Mouse (Mus musculus): ENCODE data around the gene Dock1.

The Dock1 gene

DNA sequence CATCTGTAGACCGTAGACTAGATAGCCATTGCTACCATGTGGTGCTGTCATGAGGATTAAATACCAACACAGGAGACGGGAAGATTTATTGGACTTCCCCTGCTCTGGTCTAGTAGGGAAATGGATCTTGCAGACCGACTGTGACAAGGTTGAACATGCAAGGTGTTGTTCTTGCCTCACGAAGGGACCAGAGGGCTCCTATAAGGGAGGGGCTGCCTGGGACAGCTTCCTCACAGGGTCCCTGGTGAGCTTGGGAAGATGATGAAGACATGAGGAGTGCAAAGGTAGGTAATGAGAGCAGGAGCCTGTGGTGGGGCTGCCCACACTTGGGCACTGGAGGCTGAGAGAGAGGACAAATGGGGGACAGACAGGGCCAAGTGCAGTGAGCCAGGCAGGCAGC is 25.0 kb downstream of the Dock1 start:
- DNase-seq (ENCODE audit: low spot score): no peak

DNA sequence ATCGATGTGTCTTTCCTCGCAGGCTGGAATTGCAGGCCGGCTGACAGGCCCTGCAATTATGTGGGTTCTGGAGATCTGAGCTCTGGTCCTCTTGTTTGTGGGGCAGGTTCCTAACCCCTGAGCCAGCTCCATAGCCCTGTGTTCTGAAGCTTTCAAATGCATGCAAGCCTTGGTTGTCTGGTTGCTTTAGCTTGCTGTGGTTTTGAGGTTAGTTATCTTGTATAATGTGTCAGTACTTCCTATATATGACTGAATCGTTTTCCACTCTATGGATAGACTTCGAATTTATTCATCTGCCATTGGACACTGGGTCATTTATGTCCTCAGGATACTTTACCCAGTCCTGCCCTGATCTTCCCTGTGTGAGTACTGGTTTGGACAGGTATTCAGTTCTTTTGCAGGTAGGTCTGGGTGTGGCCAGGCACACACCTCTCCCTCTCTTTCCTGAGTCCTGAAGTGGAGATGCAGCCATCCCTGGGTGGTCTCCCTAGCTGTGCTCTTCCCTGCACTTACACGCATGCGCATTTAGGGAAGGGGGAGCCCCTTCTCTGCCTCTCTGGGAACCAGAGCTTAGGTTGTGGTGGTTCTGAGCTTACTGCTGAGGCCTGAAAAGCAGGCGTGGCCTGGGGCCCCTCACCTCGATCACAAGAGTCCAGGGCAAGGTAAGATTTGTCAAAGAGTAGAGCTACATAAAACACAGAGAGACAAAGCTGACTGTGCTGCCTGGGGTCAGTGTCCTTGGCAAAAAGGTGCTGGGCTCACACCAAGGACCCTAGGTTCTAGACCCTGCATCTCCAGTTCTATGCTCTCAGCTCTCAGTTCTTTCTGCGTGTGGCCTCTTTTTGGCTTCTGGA is 25.9 kb downstream of the Dock1 start:
- DNase-seq (ENCODE audit: low spot score): no peak

- no peak for DNase-seq (ENCODE audit: low spot score)
Observed at GRCm38 (mm10) chr7:134697479-134697878, 27.0 kb downstream of the Dock1 start.

- DNase-seq (ENCODE audit: low spot score): no peak
Observed at GRCm38 (mm10) chr7:134698246-134698645, 27.8 kb downstream of the Dock1 start.

DNA sequence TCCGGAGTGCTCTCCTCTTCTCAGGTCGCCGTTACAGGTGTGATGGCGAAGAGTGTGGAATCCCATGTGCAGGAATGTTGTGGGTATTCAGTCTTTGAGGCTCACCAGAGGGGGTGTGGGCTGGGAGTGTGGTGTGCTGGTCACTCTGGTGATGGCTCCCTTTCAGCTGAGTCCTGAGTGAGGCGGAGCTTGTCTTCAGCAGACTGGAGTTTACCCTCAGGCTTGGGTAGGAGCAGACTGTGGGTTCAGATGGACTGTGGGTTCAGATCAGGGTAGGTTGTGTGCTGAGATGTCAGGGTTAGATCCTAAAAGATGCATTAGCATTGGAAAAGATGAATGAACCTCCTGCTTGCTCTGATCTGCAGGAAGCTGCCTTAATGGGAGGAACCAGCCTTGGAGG is 29.5 kb downstream of the Dock1 start:
- DNase-seq (ENCODE audit: low spot score): no peak

- DNase-seq (ENCODE audit: low spot score): no peak
Observed at GRCm38 (mm10) chr7:134702481-134702880, 32.0 kb downstream of the Dock1 start.

GRCm38 (mm10) chr7:134703704-134704103 is 33.2 kb downstream of the Dock1 start:
- DNase-seq (ENCODE audit: low spot score): no peak

DNA sequence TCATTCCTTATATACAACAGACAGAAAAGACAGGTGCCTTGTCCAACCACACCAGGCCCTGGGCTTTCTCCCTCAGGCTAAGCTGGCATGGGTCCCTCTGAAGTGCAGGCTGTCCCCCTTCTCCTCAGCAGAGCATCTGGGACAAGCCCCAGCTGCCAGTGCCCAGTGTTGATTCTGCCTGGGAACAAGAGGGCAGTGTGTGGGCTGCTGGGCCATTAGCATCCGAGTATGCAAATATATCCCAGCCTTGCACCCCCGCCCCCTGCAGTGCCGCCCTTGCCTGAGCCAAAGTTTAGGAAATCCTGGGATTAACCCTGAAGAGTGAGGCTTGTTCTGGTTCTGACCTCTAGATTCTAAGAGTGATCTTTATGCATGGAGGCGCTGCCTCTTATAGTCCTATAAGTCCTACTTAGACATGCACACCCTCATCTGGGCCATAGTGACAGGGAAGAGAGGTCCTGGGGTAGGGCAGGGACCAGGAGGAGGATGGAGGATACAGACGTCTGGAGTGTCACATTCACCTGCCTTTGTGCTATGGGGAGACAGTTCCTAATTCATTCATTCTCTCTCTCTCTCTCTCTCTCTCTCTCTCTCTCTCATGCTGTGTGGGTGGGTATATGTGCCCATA is 38.9 kb downstream of the Dock1 start:
- no peak for DNase-seq (ENCODE audit: low spot score)

GRCm38 (mm10) chr7:134711576-134711975 is 41.1 kb downstream of the Dock1 start:
- no peak for DNase-seq (ENCODE audit: low spot score)

- DNase-seq (ENCODE audit: low spot score): no peak
Observed at GRCm38 (mm10) chr7:134719406-134719805, 49.0 kb downstream of the Dock1 start.

DNA sequence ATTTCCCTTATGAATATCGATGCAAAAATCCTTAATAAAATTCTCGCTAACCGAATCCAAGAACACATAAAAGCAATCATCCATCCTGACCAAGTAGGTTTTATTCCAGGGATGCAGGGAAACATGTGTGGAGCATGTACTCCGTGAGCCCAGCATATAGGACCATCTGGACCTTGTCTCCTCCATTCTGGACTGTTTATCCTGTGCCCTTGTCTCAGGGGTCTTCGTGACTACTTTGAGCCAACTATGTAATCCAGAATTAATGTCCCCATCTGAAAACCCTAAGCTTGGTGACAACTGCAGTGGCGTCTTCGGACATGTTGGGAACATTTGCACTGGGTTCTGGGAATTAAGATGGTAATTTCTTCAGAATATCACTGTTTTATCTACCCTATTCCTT is 51.9 kb downstream of the Dock1 start:
- no peak for DNase-seq (ENCODE audit: low spot score)

- DNase-seq (ENCODE audit: low spot score): no peak
Observed at GRCm38 (mm10) chr7:134722955-134723354, 52.5 kb downstream of the Dock1 start.

DNA sequence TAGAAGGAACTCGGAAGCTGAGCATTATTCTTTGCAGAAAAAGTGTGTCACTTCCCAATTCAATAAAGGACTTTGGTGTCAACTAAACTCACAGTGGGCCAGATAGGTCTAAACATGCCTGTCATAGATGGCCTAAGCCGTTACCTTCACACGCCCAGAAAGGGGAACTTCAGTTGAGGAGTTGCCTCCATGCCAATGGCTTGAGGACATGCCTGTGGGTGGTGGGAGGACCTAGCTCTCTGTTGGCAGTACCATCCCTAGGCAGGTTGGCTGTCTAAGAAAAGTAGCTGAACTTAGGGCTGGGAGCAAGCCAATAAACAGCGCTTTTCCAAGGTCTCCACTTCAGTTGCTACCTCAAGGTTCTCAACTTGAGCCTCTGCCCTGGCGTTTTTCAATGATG is 53.1 kb downstream of the Dock1 start:
- no peak for DNase-seq (ENCODE audit: low spot score)

DNA sequence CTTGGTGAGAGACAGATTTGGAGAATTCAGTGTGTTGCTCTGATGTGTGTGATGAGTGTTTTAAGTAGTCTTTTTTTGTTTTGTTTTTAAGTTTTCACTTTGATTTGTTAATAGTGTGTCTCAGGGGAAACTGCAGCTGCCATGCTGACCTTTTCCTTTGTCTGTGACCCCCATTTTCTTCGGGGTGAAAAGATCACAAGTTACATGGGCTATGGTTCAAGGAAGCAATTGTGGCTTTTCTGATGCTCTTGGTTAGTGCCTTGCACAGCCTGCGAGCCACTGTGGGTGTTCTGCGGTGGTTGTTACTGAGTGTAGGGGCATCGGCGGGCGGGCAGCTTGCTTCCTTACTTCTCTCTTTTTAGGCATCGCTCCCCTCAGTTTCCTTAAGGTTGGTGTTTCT is 54.4 kb downstream of the Dock1 start:
- DNase-seq (ENCODE audit: low spot score): no peak

DNA sequence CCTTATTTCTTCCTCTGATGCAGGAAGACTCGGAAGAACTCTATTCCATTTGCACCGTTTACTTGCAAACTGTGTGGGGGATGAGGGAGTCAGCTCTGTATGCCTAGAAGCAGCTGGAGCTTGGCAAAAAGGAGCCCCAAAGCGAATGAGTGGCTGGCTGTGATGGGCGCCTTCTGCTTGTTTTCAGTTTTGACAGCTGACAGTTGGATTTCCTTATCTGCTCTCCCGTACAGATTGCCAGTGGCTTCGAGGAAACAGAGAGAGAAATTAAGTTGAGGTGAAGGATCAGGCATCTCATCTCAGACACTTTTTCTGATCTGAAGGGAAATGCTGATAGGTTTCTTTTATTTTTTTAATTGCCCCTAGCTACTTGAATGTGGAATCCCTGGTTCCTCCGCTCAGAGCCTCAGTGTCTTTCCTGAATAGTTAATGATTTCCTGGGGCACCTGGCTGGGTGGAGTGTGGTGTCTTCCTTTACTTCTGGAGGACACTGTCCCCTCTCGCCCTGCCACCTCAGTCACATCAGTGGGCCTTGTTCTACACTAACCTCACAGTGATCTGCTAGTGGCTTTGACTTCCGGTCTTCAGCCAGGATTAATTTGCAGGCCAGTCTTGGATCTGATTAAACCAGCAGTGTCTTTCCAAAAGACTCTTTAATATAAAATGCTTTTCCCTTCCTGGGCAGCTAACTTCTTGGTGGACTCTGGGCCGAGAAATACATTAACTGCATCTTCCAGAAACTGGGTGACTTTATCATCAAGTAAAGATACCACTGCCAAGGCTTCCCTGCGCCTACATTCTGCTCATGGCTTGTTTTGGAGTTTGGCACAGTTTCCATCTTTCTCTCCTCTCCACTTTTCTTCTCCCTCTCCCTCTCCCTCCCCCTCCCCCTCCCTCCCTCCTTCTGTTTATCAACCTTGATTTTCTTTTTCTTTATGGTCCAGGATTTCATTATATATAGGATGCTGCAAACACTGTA is 55.4 kb downstream of the Dock1 start:
- DNase-seq (ENCODE audit: low spot score): no peak

- DNase-seq (ENCODE audit: low spot score): no peak
Observed at GRCm38 (mm10) chr7:134726530-134727258, 56.2 kb downstream of the Dock1 start.

DNA sequence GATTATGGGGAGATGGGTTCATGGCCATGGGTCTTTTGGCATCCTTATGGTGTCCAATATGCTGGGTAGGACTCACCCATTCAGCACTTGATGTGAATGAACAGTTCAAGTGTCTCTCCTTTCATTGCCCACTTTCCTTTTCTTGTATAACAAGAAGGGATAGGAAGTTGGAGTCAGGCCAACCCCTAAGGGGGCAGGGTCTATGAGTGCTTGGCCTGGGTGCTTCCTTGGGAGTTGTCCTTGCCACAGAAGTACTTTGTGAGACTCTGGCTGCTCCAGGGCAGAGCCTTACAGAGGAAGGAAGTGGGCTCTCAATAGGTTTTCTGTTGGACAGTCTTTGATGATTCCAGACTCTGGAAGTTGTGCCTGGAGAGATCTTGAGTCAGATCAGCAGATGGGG is 58.9 kb downstream of the Dock1 start:
- no peak for DNase-seq (ENCODE audit: low spot score)

DNA sequence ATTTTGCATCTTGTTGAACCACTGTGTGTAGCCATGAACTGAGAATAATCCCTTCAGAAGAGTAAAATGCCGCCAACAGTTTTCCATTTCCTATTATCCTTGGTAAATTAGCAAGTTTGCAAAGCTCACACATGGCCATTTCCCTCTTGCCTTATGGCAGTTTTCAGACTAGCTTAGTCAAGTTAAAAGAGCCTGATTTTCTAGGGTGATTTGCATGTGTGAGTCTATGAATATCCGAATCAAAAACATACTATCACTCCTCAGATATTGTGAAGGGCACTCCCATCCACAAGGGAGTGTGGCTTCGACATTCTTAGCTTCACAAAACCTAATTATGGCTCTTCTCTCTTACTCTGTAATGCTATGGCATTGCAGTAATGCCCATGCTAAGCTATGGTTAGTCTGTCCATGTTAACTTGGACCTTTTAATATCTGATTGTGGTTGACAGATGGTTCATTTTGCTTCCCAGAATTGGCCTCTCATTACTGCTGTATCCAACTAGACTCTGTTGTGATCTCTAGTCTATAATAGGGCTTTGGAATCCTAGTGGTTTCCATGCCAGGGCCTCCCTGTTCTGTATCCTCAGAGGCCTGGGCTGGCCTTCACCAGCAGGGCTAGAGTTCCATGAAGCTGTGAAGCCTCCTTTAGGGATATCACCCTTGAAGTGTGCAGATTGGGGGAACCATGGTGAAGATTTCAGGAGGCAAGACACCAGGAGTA is 60.1 kb downstream of the Dock1 start:
- DNase-seq (ENCODE audit: low spot score): no peak

- DNase-seq (ENCODE audit: low spot score): no peak
Observed at GRCm38 (mm10) chr7:134747059-134747458, 76.6 kb downstream of the Dock1 start.

DNA sequence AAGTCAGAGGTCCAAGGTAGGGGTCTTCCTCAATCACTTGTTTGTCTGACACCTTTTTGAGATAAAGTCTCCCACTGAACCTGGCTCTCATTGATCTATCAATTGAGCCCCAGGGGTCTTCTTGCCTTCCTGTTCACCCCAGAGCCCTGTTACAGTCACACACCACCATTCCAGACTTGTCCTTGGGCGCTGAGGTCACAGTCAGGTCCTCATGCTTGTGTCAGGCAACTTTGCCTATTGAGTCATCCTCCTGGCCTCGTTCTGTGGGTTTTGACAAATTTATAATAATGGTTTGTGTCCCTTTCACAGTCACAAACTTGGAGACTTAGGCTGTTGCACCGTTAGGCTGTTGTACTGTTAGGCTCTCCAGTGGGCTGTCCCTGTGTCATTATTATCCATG is 77.9 kb downstream of the Dock1 start:
- DNase-seq (ENCODE audit: low spot score): no peak

DNA sequence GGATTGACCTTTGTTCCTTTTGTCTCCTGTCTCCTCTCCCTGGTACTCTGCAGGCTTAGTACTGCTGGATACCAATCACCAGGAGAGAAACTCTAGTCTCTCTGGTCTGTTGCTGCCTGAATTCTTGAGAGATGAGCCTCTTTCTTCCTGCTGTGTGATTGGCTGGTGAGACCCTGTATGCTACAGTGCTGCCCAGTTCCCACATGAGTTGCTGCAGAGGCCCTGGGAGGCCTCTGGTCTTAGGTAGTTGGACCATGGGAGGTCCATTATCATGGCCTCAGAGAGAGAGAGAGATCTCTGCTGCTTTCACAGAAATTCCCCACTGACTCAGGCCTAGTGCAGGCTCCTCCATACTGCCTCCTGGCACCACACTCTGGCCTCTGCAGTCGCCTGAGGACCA is 79.2 kb downstream of the Dock1 start:
- no peak for DNase-seq (ENCODE audit: low spot score)

Data from c-Kit-positive CD71-positive TER-119-positive erythroid progenitor cells, embryonic 14.5 days (primary cell).